Mouse (Mus musculus) G1E (cell line): Measurements from ENCODE around the gene Avpr2.

Experiments used
- CTCF ChIP-seq: IDR thresholded peaks from 2 replicates; pipeline ENCODE4 v1.5.1; 2012; ENCODE audit warnings: low read depth, low read length, inconsistent platforms, mixed read lengths
- TAL1 ChIP-seq: conservative IDR thresholded peaks from 2 replicates; pipeline ENCODE4 v1.6.1; 2012; ENCODE audit warnings: low read depth, low read length, inconsistent platforms, mixed read lengths

DNA sequence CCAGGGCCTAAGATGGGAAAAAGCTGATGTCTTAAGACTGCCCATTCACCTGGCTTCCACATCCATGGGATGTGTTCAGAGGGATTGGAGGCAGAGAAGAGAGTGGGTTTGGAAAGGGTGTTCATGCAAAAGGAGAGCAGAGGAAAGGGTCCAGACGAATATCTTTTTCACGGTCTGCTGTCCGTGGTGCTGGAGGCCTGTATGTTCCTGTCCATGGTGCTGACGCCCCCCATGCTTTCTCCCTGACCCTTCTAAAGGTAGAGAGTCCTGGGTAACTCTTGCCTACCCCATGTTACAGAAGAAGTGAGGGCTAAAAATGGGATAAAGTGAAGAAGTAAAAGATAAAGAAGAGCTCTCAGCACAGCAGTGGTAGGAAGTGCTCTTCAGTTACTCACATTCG is 22.6 kb upstream of the Avpr2 start:
- TF ChIP-seq CTCF (no peak), TAL1 (no peak)
